Mouse (Mus musculus): Measurements from ENCODE around the gene Pald1. TPM values are rescaled to one million over a fixed set of nuclear protein-coding genes. Genes with fewer than 3 reads are reported as not detected.

The Pald1 gene
- polyA plus RNA-seq, 1 experiment = 8.9 TPM

- H3K79me2 ChIP-seq (ENCODE audit: control insufficient read depth, insufficient read depth) = no peaks in the 10 kb centered on the region
- no peak overlapping the region for H3ac ChIP-seq (ENCODE audit: control insufficient read depth, insufficient read length, low read depth)
- H3K36me3 ChIP-seq (ENCODE audit: control insufficient read depth, insufficient read depth) = no peaks in the 10 kb centered on the region
- no peaks in the 10 kb centered on the region for H3K79me3 ChIP-seq (ENCODE audit: low read depth)
- TF ChIP-seq CTCF (IDR thresholded peaks at IDR 0.05; ENCODE audit: control insufficient read depth, insufficient read depth, insufficient read length) (no peak), FOSL1 (IDR thresholded peaks at IDR 0.05; ENCODE audit: insufficient read depth, low read length, poor library complexity, severe bottlenecking) (no peak), CEBPB (IDR thresholded peaks at IDR 0.05; ENCODE audit: low read depth) (no peak), MAX (IDR thresholded peaks at IDR 0.05) (no peak), MYOG (IDR thresholded peaks at IDR 0.05; ENCODE audit: control insufficient read depth, extremely low read depth, insufficient read length) (no peak), USF1 (IDR thresholded peaks at IDR 0.05; ENCODE audit: low read depth) (no peak), MYOD1 (IDR thresholded peaks at IDR 0.05; ENCODE audit: control insufficient read depth, insufficient read length, low read depth) (no peak)
- H3K27me3 ChIP-seq (ENCODE audit: control insufficient read depth, insufficient read depth, insufficient read length) = peaks cover 10% of the 10 kb centered on the region
- H3K4me3 ChIP-seq (ENCODE audit: insufficient read depth, poor library complexity, severe bottlenecking) = no peak overlapping the region
Observed at GRCm38 (mm10) chr10:61415890-61416289, 32.6 kb upstream of the Pald1 start.

- peaks cover 10% of the 10 kb centered on the region for H3K27me3 ChIP-seq (ENCODE audit: control insufficient read depth, insufficient read depth, insufficient read length)
- H3ac ChIP-seq (ENCODE audit: control insufficient read depth, insufficient read length, low read depth) = no peak overlapping the region
Observed at GRCm38 (mm10) chr10:61415240-61415639, 31.9 kb upstream of the Pald1 start.

DNA sequence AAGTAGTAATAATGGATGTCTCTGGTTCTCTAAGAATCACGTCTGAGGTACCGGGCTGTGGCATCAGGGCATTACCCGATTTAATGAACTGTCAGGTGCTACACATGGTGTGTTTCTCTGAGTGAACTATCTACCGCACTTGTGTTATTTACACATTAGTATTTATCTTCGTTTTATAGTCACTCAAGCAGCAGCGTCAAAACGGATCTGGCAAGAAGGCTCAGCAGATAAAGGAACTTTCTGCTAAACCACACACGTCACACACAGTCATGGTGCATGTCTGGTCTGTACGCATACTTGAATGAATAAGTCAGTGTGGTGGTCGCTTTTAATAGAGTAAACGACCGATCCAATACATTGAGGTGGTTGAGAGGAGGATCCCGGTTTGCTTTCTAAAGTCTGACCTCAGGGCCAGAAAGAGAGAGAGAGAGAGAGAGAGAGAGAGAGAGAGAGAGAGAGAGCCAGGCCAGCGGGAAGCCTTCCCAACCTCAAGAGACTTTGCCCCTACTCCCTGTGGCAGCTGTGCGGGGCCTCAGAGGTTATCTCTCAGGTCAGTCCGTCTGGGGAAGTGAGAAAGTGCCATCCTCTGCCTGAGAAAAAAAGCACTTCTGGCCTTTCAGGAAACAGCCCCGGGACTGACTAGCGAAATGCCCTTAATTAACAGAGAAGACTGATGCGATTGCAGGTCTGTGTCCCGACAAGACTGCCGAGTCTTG lies 29.7 kb upstream of the Pald1 start:
- no peak for TF ChIP-seq MAX (IDR thresholded peaks at IDR 0.05)
- no peak for TF ChIP-seq MYOD1 (IDR thresholded peaks at IDR 0.05; ENCODE audit: control insufficient read depth, insufficient read length, low read depth)
- TF ChIP-seq CTCF (IDR thresholded peaks at IDR 0.05; ENCODE audit: control insufficient read depth, insufficient read depth, insufficient read length) = no peak
- no peak for TF ChIP-seq FOSL1 (IDR thresholded peaks at IDR 0.05; ENCODE audit: insufficient read depth, low read length, poor library complexity, severe bottlenecking)
- no peak for TF ChIP-seq CEBPB (IDR thresholded peaks at IDR 0.05; ENCODE audit: low read depth)
- TF ChIP-seq USF1 (IDR thresholded peaks at IDR 0.05; ENCODE audit: low read depth) = no peak
- TF ChIP-seq MYOG (IDR thresholded peaks at IDR 0.05; ENCODE audit: control insufficient read depth, extremely low read depth, insufficient read length) = no peak
- H3K36me3 ChIP-seq (ENCODE audit: control insufficient read depth, insufficient read depth) = no peaks in the 10 kb centered on the region
- no peaks in the 10 kb centered on the region for H3K79me3 ChIP-seq (ENCODE audit: low read depth)
- H3K4me3 ChIP-seq (ENCODE audit: insufficient read depth, poor library complexity, severe bottlenecking) = no peak overlapping the region
- H3K79me2 ChIP-seq (ENCODE audit: control insufficient read depth, insufficient read depth) = no peaks in the 10 kb centered on the region
- peaks cover 4% of the 10 kb centered on the region for H3K27me3 ChIP-seq (ENCODE audit: control insufficient read depth, insufficient read depth, insufficient read length)
- H3ac ChIP-seq (ENCODE audit: control insufficient read depth, insufficient read length, low read depth) = no peak overlapping the region

More at GRCm38 (mm10) chr10:61415240-61415639, 31.9 kb upstream of the Pald1 start:
- Histone ChIP-seq H3K79me2 (ENCODE audit: control insufficient read depth, insufficient read depth) (no peaks in the 10 kb centered on the region), H3K79me3 (ENCODE audit: low read depth) (no peaks in the 10 kb centered on the region), H3K36me3 (ENCODE audit: control insufficient read depth, insufficient read depth) (no peaks in the 10 kb centered on the region), H3K4me3 (ENCODE audit: insufficient read depth, poor library complexity, severe bottlenecking) (no peak overlapping the region)
- TF ChIP-seq MYOD1 (IDR thresholded peaks at IDR 0.05; ENCODE audit: control insufficient read depth, insufficient read length, low read depth) (no peak), MAX (IDR thresholded peaks at IDR 0.05) (no peak), FOSL1 (IDR thresholded peaks at IDR 0.05; ENCODE audit: insufficient read depth, low read length, poor library complexity, severe bottlenecking) (no peak), CTCF (IDR thresholded peaks at IDR 0.05; ENCODE audit: control insufficient read depth, insufficient read depth, insufficient read length) (no peak), MYOG (IDR thresholded peaks at IDR 0.05; ENCODE audit: control insufficient read depth, extremely low read depth, insufficient read length) (no peak), USF1 (IDR thresholded peaks at IDR 0.05; ENCODE audit: low read depth) (no peak), CEBPB (IDR thresholded peaks at IDR 0.05; ENCODE audit: low read depth) (no peak)

- Histone ChIP-seq H3K79me3 (ENCODE audit: low read depth) (no peaks in the 10 kb centered on the region), H3K27me3 (ENCODE audit: control insufficient read depth, insufficient read depth, insufficient read length) (peaks cover 8% of the 10 kb centered on the region), H3K4me3 (ENCODE audit: insufficient read depth, poor library complexity, severe bottlenecking) (no peak overlapping the region), H3ac (ENCODE audit: control insufficient read depth, insufficient read length, low read depth) (no peak overlapping the region), H3K79me2 (ENCODE audit: control insufficient read depth, insufficient read depth) (no peaks in the 10 kb centered on the region), H3K36me3 (ENCODE audit: control insufficient read depth, insufficient read depth) (no peaks in the 10 kb centered on the region)
- TF ChIP-seq CEBPB (IDR thresholded peaks at IDR 0.05; ENCODE audit: low read depth) (no peak), MYOG (IDR thresholded peaks at IDR 0.05; ENCODE audit: control insufficient read depth, extremely low read depth, insufficient read length) (no peak), USF1 (IDR thresholded peaks at IDR 0.05; ENCODE audit: low read depth) (no peak), MYOD1 (IDR thresholded peaks at IDR 0.05; ENCODE audit: control insufficient read depth, insufficient read length, low read depth) (no peak), MAX (IDR thresholded peaks at IDR 0.05) (no peak), CTCF (IDR thresholded peaks at IDR 0.05; ENCODE audit: control insufficient read depth, insufficient read depth, insufficient read length) (no peak), FOSL1 (IDR thresholded peaks at IDR 0.05; ENCODE audit: insufficient read depth, low read length, poor library complexity, severe bottlenecking) (no peak)
Observed at GRCm38 (mm10) chr10:61410193-61410592, 26.9 kb upstream of the Pald1 start.

GRCm38 (mm10) chr10:61409776-61410175 lies 26.4 kb upstream of the Pald1 start:
- Histone ChIP-seq H3ac (ENCODE audit: control insufficient read depth, insufficient read length, low read depth) (no peak overlapping the region), H3K79me3 (ENCODE audit: low read depth) (no peaks in the 10 kb centered on the region)

More at GRCm38 (mm10) chr10:61409776-61410175, 26.4 kb upstream of the Pald1 start:
- H3K4me3 ChIP-seq (ENCODE audit: insufficient read depth, poor library complexity, severe bottlenecking) = no peak overlapping the region
- H3K27me3 ChIP-seq (ENCODE audit: control insufficient read depth, insufficient read depth, insufficient read length) = peaks cover 8% of the 10 kb centered on the region
- TF ChIP-seq FOSL1 (IDR thresholded peaks at IDR 0.05; ENCODE audit: insufficient read depth, low read length, poor library complexity, severe bottlenecking) (no peak), MAX (IDR thresholded peaks at IDR 0.05) (no peak), USF1 (IDR thresholded peaks at IDR 0.05; ENCODE audit: low read depth) (no peak), MYOG (IDR thresholded peaks at IDR 0.05; ENCODE audit: control insufficient read depth, extremely low read depth, insufficient read length) (no peak), CTCF (IDR thresholded peaks at IDR 0.05; ENCODE audit: control insufficient read depth, insufficient read depth, insufficient read length) (no peak), MYOD1 (IDR thresholded peaks at IDR 0.05; ENCODE audit: control insufficient read depth, insufficient read length, low read depth) (no peak), CEBPB (IDR thresholded peaks at IDR 0.05; ENCODE audit: low read depth) (no peak)
- H3K79me2 ChIP-seq (ENCODE audit: control insufficient read depth, insufficient read depth) = no peaks in the 10 kb centered on the region
- no peaks in the 10 kb centered on the region for H3K36me3 ChIP-seq (ENCODE audit: control insufficient read depth, insufficient read depth)
